Mouse (Mus musculus): ENCODE results near the gene Cdkn1b. TPM values are rescaled to one million over a fixed set of nuclear protein-coding genes. Genes with fewer than 3 reads are reported as not detected.

The Cdkn1b gene
- polyA plus RNA-seq, 1 experiment: 45.6 TPM

GRCm38 (mm10) chr6:134921695-134922510, 1.7 kb downstream of the Cdkn1b start:
- peak overlapping the region; percentile 76 for H3K4me3 ChIP-seq (replicated peaks; ENCODE audit: insufficient read depth, low read depth, low read length)
- DNase-seq: peak; percentile 39 to 43
- no peaks in the 10 kb centered on the region for H3K27me3 ChIP-seq (ENCODE audit: control insufficient read depth, insufficient read depth, low read length)
- H3K27ac ChIP-seq (ENCODE audit: insufficient read depth, low read length): no peak overlapping the region
- no peaks in the 10 kb centered on the region for H3K4me1 ChIP-seq (ENCODE audit: control insufficient read depth, insufficient read depth, low read length)
- WGBS: under 1% methylated on average over 20 of the region's 20 CpGs
- TF ChIP-seq CTCF (IDR thresholded peaks at IDR 0.05; ENCODE audit: borderline replicate concordance, insufficient read depth, low read depth, low read length) (no peak), POLR2A (IDR thresholded peaks at IDR 0.05; ENCODE audit: borderline replicate concordance, insufficient read depth, low read length) (no peak)

DNA sequence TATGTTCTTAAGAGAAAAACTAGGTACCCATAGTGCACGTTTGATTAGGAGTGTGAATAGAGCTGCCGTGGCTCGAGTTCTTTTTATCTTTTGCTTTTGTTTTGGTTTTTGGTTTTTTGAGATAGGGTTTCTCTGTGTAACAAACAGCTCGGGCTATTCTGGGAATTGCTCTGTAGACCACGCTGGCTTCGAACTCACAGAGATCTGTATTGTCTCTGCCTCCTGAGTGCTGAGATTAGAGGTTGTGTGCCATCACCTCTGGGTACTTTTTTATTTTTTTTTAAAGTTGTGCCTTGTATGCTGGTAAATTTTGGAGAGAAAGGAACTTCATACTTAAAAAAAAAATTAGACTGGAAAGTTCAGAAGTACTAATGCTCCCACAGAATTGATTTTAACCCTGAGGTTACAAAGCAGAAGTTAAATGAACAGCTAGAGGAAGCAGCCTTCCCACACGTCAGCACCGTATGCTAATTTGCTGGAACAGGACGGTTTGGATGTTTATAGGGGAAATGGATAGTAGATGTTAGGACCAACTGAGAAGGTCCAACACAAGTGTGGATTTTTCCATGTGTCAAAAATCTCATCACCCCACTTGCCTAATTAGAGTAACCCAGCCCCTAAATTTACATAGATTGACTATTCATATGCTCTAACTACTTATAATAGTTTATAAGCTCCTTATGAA, 2.5 kb downstream of the Cdkn1b start:
- DNase-seq: no peak
- Histone ChIP-seq H3K27me3 (ENCODE audit: control insufficient read depth, insufficient read depth, low read length) (no peaks in the 10 kb centered on the region), H3K27ac (ENCODE audit: insufficient read depth, low read length) (no peak overlapping the region), H3K4me3 (replicated peaks; ENCODE audit: insufficient read depth, low read depth, low read length) (peak overlapping the region; percentile 76), H3K4me1 (ENCODE audit: control insufficient read depth, insufficient read depth, low read length) (no peaks in the 10 kb centered on the region)
- TF ChIP-seq CTCF (IDR thresholded peaks at IDR 0.05; ENCODE audit: borderline replicate concordance, insufficient read depth, low read depth, low read length) (no peak), POLR2A (IDR thresholded peaks at IDR 0.05; ENCODE audit: borderline replicate concordance, insufficient read depth, low read length) (no peak)
- WGBS: 13% methylated on average over 9 of the region's 9 CpGs

GRCm38 (mm10) chr6:134923670-134924069, 3.5 kb downstream of the Cdkn1b start:
- TF ChIP-seq CTCF (IDR thresholded peaks at IDR 0.05; ENCODE audit: borderline replicate concordance, insufficient read depth, low read depth, low read length) (no peak), POLR2A (IDR thresholded peaks at IDR 0.05; ENCODE audit: borderline replicate concordance, insufficient read depth, low read length) (no peak)
- WGBS: 31% methylated on average over 4 of the region's 4 CpGs
- H3K4me3 ChIP-seq (replicated peaks; ENCODE audit: insufficient read depth, low read depth, low read length): no peak overlapping the region
- no peaks in the 10 kb centered on the region for H3K27me3 ChIP-seq (ENCODE audit: control insufficient read depth, insufficient read depth, low read length)
- no peak for DNase-seq
- no peaks in the 10 kb centered on the region for H3K4me1 ChIP-seq (ENCODE audit: control insufficient read depth, insufficient read depth, low read length)
- no peak overlapping the region for H3K27ac ChIP-seq (ENCODE audit: insufficient read depth, low read length)

GRCm38 (mm10) chr6:134924262-134924661, 4.1 kb downstream of the Cdkn1b start:
- no peak overlapping the region for H3K4me3 ChIP-seq (replicated peaks; ENCODE audit: insufficient read depth, low read depth, low read length)
- 36% methylated on average over 3 of the region's 3 CpGs for WGBS
- no peak for DNase-seq
- H3K27me3 ChIP-seq (ENCODE audit: control insufficient read depth, insufficient read depth, low read length): no peaks in the 10 kb centered on the region
- TF ChIP-seq POLR2A (IDR thresholded peaks at IDR 0.05; ENCODE audit: borderline replicate concordance, insufficient read depth, low read length) (no peak), CTCF (IDR thresholded peaks at IDR 0.05; ENCODE audit: borderline replicate concordance, insufficient read depth, low read depth, low read length) (no peak)
- H3K4me1 ChIP-seq (ENCODE audit: control insufficient read depth, insufficient read depth, low read length): no peaks in the 10 kb centered on the region
- no peak overlapping the region for H3K27ac ChIP-seq (ENCODE audit: insufficient read depth, low read length)

GRCm38 (mm10) chr6:134925673-134926337, 5.6 kb downstream of the Cdkn1b start:
- 49% methylated on average over 4 of the region's 4 CpGs for WGBS
- H3K4me1 ChIP-seq (ENCODE audit: control insufficient read depth, insufficient read depth, low read length): no peaks in the 10 kb centered on the region
- DNase-seq: no peak
- H3K4me3 ChIP-seq (replicated peaks; ENCODE audit: insufficient read depth, low read depth, low read length): no peak overlapping the region
- no peak overlapping the region for H3K27ac ChIP-seq (ENCODE audit: insufficient read depth, low read length)
- H3K27me3 ChIP-seq (ENCODE audit: control insufficient read depth, insufficient read depth, low read length): no peaks in the 10 kb centered on the region
- no peak for TF ChIP-seq CTCF (IDR thresholded peaks at IDR 0.05; ENCODE audit: borderline replicate concordance, insufficient read depth, low read depth, low read length)
- TF ChIP-seq POLR2A (IDR thresholded peaks at IDR 0.05; ENCODE audit: borderline replicate concordance, insufficient read depth, low read length): no peak

- DNase-seq: no peak
- no peak for TF ChIP-seq POLR2A (IDR thresholded peaks at IDR 0.05; ENCODE audit: borderline replicate concordance, insufficient read depth, low read length)
- no peak for TF ChIP-seq CTCF (IDR thresholded peaks at IDR 0.05; ENCODE audit: borderline replicate concordance, insufficient read depth, low read depth, low read length)
- Histone ChIP-seq H3K27ac (ENCODE audit: insufficient read depth, low read length) (no peak overlapping the region), H3K4me1 (ENCODE audit: control insufficient read depth, insufficient read depth, low read length) (no peaks in the 10 kb centered on the region), H3K27me3 (ENCODE audit: control insufficient read depth, insufficient read depth, low read length) (no peaks in the 10 kb centered on the region), H3K4me3 (replicated peaks; ENCODE audit: insufficient read depth, low read depth, low read length) (peak overlapping the region; percentile 64)
- WGBS: 35% methylated on average over 3 of the region's 3 CpGs
Observed at GRCm38 (mm10) chr6:134926338-134926705, 6.1 kb downstream of the Cdkn1b start.

GRCm38 (mm10) chr6:134926803-134927594, 6.8 kb downstream of the Cdkn1b start:
- peak overlapping the region; percentile 64 for H3K4me3 ChIP-seq (replicated peaks; ENCODE audit: insufficient read depth, low read depth, low read length)
- H3K27me3 ChIP-seq (ENCODE audit: control insufficient read depth, insufficient read depth, low read length): no peaks in the 10 kb centered on the region
- under 1% methylated on average over 63 of the region's 63 CpGs for WGBS
- peak overlapping the region; percentile 58 for H3K27ac ChIP-seq (ENCODE audit: insufficient read depth, low read length)
- TF ChIP-seq POLR2A (IDR thresholded peaks at IDR 0.05; ENCODE audit: borderline replicate concordance, insufficient read depth, low read length): no peak
- H3K4me1 ChIP-seq (ENCODE audit: control insufficient read depth, insufficient read depth, low read length): no peaks in the 10 kb centered on the region
- DNase-seq: peak; percentile 52 to 70
